Mouse (Mus musculus): ENCODE data around the gene Mapt. TPM values are rescaled to one million over a fixed set of nuclear protein-coding genes. Genes with fewer than 3 reads are reported as not detected.

Gene Mapt
- 1.1 and 1.2 TPM in 2 replicates for polyA plus RNA-seq (2015; fragmentation: Nextera tagmentation; extraction: Ambion mirVana)

DNA sequence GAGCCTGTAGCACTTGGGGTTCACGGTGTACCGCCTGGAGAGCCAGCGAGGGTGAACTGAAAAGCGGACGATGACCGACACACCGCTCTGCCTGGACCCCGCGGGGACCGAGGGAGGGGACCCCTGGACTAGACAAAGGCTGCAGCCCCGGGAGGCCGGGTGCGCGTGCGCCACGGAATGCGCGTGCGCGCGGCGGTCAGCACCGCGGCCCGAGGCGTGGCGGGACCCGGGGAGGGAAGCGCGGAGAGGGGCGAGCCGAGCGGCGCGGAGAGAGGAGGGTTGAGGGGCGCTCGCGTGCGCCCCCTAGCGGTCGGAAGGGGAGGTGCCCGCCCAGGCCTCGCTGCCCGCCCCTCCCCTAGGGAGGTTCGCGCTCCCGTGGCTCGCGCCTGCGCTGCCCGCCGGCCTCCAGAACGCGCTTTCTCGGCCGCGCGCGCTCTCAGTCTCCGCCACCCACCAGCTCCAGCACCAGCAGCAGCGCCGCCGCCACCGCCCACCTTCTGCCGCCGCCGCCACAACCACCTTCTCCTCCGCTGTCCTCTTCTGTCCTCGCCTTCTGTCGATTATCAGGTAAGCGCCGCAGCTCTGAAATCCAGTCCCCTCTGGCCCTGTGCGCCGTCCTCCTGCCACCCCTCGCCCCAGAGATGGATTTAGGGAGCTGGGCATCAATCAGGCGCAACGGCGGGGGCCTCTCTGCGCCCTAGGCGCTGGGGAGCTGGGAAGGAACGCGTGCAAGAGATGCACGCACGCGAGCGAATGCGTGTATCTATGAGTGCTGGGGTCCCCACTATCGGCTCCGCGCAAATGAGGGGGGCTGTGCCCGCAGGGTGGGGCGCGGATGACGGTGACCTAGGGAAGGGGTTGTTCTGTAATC lies at the start of gene Mapt:
Mapt (plus strand) TSS at position 350 of the 871 bp plus-strand sequence.
- Histone ChIP-seq H3K4me3 (peak within 1 kb of the TSS; percentile 70), H3K9me3 (no peaks in the 10 kb centered on the region), H3K4me2 (peak within 1 kb of the TSS; percentile 100), H3K27me3 (replicated peaks) (peaks cover 77% of the 10 kb centered on the region), H3K27ac (replicated peaks) (no peak within 1 kb of the TSS), H3K9ac (peak within 1 kb of the TSS; percentile 83), H3K4me1 (peaks cover 32% of the 10 kb centered on the region), H3K36me3 (no peaks in the 10 kb centered on the region)
- peak; percentile 93 for ATAC-seq (ENCODE audit: extremely low read depth, insufficient number of reproducible peaks, low FRiP score, low TSS enrichment)
- WGBS: under 1% methylated on average over 57 of the region's 94 CpGs

DNA sequence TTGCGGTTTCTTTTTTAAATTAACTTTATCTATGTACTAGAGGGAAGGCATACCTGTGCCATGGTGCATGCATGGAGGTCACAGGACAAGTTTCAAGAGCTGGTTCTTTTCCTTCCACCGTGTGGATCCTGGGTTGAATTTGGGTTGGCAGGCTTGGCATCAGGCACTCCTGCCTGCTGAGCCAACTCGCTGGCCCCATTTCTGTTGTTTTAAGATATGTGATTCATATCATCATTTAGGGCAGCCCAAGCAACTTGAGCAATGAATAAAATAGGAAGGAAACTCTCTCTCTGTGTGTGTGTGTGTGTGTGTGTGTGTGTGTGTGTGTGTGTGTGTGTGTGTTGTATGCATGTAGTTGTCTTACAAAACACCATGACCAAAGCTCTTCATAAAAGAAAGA lies 49.0 kb upstream of the Mapt start:
- Histone ChIP-seq H3K4me3 (no peak overlapping the region), H3K4me2 (no peak overlapping the region), H3K4me1 (no peaks in the 10 kb centered on the region), H3K36me3 (no peaks in the 10 kb centered on the region), H3K9ac (no peak overlapping the region), H3K9me3 (no peaks in the 10 kb centered on the region), H3K27me3 (replicated peaks) (peaks cover 18% of the 10 kb centered on the region), H3K27ac (replicated peaks) (no peak overlapping the region)
- WGBS: 59% methylated on average over 3 of the region's 3 CpGs
- ATAC-seq (ENCODE audit: extremely low read depth, insufficient number of reproducible peaks, low FRiP score, low TSS enrichment): no peak

DNA sequence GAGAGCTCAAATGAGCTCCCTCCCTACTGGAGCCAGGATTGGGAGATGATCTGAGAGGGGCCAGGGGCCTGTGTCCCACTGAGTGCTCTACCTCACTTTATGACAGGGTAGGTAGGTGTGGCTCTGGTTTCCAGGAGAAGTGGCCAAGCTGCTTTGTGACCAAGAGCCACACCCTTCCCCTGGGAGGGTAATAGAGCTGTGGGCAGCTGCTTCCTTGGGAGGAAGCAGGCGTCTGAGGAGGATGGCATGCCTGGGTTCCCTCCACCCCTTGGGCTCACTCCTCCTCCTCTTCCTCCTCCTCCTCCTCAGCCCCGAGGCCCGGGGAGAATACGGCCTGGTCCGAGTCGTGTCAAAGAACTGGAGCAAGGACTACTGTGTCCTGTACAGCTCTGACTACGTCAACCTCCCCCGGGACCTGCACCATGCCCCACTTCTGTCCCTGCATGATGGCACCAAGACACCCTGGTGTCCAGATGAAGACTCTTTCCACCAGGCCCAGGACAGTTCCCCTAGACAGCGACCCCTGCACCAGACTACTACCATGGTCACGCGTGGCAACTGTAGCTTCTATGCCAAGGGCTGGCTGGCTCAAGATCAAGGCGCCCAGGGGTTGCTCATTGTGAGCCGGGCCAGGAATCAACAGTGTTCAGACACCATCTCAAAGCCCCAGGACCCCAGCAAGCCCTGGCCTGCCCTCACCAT lies 44.9 kb upstream of the Mapt start, which contains the start of gene Sppl2c:
Sppl2c (plus strand) TSS at position 193 of the 702 bp plus-strand sequence.
- 73% methylated on average over 13 of the region's 13 CpGs for WGBS
- Histone ChIP-seq H3K36me3 (no peaks in the 10 kb centered on the region), H3K9ac (no peak within 1 kb of the TSS), H3K4me1 (no peaks in the 10 kb centered on the region), H3K4me3 (no peak within 1 kb of the TSS), H3K27ac (replicated peaks) (no peak within 1 kb of the TSS), H3K9me3 (no peaks in the 10 kb centered on the region), H3K4me2 (no peak within 1 kb of the TSS), H3K27me3 (replicated peaks) (no peaks in the 10 kb centered on the region)
- ATAC-seq (ENCODE audit: extremely low read depth, insufficient number of reproducible peaks, low FRiP score, low TSS enrichment): no peak

- WGBS: 78% methylated on average over 9 of the region's 9 CpGs
- no peak overlapping the region for H3K4me2 ChIP-seq
- H3K27ac ChIP-seq (replicated peaks): no peak overlapping the region
- H3K4me3 ChIP-seq: no peak overlapping the region
- H3K4me1 ChIP-seq: no peaks in the 10 kb centered on the region
- no peaks in the 10 kb centered on the region for H3K36me3 ChIP-seq
- no peak for ATAC-seq (ENCODE audit: extremely low read depth, insufficient number of reproducible peaks, low FRiP score, low TSS enrichment)
- H3K9ac ChIP-seq: no peak overlapping the region
- no peaks in the 10 kb centered on the region for H3K27me3 ChIP-seq (replicated peaks)
- no peaks in the 10 kb centered on the region for H3K9me3 ChIP-seq
Observed at GRCm38 (mm10) chr11:104186837-104187150, 44.4 kb upstream of the Mapt start.

GRCm38 (mm10) chr11:104187766-104188165 lies 43.4 kb upstream of the Mapt start:
- Histone ChIP-seq H3K4me1 (no peaks in the 10 kb centered on the region), H3K9ac (no peak overlapping the region), H3K27me3 (replicated peaks) (no peaks in the 10 kb centered on the region), H3K4me3 (no peak overlapping the region), H3K36me3 (no peaks in the 10 kb centered on the region), H3K4me2 (no peak overlapping the region), H3K9me3 (no peaks in the 10 kb centered on the region), H3K27ac (replicated peaks) (no peak overlapping the region)
- 83% methylated on average over 10 of the region's 10 CpGs for WGBS
- no peak for ATAC-seq (ENCODE audit: extremely low read depth, insufficient number of reproducible peaks, low FRiP score, low TSS enrichment)

DNA sequence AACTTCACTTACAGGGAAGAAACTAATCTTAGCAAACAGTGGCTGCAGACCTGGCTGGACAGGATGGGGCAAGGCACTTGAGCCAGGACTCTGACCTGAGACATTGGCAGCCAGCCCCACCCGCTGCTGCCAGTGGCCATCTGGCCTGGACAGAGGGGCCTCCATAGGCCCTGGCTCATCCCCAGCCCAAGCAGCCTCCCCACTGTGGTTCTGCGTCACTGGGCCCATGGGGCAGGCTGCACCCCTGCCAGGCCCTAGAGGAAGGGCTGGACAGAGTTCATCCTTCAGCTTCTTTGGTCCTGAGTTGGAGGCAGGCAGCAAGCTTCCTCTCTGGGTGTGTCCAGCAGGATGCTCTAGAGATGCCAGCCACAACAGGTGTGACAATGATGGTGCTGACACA lies 41.2 kb upstream of the Mapt start:
- Histone ChIP-seq H3K27me3 (replicated peaks) (peaks cover 4% of the 10 kb centered on the region; the same call in 1 of the 2 replicates), H3K27ac (replicated peaks) (no peak overlapping the region), H3K4me3 (no peak overlapping the region), H3K4me2 (no peak overlapping the region), H3K36me3 (no peaks in the 10 kb centered on the region), H3K9ac (no peak overlapping the region), H3K4me1 (no peaks in the 10 kb centered on the region), H3K9me3 (no peaks in the 10 kb centered on the region)
- WGBS: 64% methylated on average over 2 of the region's 2 CpGs
- no peak for ATAC-seq (ENCODE audit: extremely low read depth, insufficient number of reproducible peaks, low FRiP score, low TSS enrichment)

DNA sequence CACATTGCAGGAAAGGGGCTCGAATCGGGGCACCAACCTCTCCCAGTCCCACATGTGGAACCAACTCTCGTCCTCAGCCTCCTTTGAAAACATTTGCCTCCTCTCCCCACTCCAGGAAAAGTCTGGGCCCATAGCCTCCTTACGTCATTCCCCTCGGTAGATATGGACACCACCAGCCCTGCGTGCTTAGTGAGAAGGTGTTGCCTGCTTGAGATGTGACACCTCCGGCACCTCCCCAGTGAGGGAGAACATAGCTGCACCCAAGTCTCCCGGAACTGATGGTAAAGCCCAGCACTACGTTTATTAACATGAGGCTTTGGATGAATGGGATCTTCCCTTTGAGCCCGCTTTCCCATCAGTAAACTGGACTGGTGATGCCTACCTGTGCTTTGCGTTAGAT lies 35.8 kb upstream of the Mapt start:
- no peak overlapping the region for H3K9ac ChIP-seq
- WGBS: 60% methylated on average over 11 of the region's 11 CpGs

DNA sequence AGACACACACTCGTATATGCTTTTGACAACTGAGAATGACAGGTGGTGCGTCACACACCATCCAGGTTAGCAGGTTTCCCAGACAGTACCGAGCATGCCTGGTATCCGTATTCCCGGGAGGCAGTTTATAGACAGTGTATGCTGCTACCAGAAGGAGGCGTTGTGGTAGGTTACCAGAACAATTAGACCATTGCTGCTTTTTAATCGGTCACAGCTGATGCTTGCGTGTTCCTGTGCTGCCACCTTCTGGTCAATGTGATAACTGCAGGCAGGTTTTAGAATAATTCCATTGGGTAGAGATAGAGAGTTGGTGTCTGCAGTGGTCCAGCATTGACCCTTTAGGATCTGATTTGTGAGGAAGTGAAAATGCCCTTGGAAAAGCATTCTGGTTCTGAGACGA lies 35.4 kb upstream of the Mapt start:
- WGBS: 8% methylated on average over 9 of the region's 9 CpGs
- H3K4me1 ChIP-seq: no peaks in the 10 kb centered on the region

More for the DNA sequence above, 35.8 kb upstream of the Mapt start:
- Histone ChIP-seq H3K27ac (replicated peaks) (no peak overlapping the region), H3K4me3 (no peak overlapping the region), H3K27me3 (replicated peaks) (peaks cover 44% of the 10 kb centered on the region), H3K9me3 (no peaks in the 10 kb centered on the region), H3K4me1 (no peaks in the 10 kb centered on the region), H3K4me2 (no peak overlapping the region), H3K36me3 (no peaks in the 10 kb centered on the region)
- no peak for ATAC-seq (ENCODE audit: extremely low read depth, insufficient number of reproducible peaks, low FRiP score, low TSS enrichment)

GRCm38 (mm10) chr11:104197861-104198260 lies 33.3 kb upstream of the Mapt start:
- Histone ChIP-seq H3K9ac (no peak overlapping the region), H3K27me3 (replicated peaks) (peaks cover 44% of the 10 kb centered on the region), H3K27ac (replicated peaks) (no peak overlapping the region), H3K36me3 (no peaks in the 10 kb centered on the region), H3K4me1 (no peaks in the 10 kb centered on the region), H3K4me2 (no peak overlapping the region), H3K4me3 (no peak overlapping the region), H3K9me3 (peaks cover 13% of the 10 kb centered on the region; the same call in 1 of the 2 replicates)
- 3% methylated on average over 10 of the region's 10 CpGs for WGBS
- ATAC-seq (ENCODE audit: extremely low read depth, insufficient number of reproducible peaks, low FRiP score, low TSS enrichment): no peak

More for the DNA sequence above, 35.4 kb upstream of the Mapt start:
- H3K27me3 ChIP-seq (replicated peaks): peaks cover 44% of the 10 kb centered on the region
- H3K4me3 ChIP-seq: no peak overlapping the region
- H3K9me3 ChIP-seq: no peaks in the 10 kb centered on the region
- no peak overlapping the region for H3K4me2 ChIP-seq
- no peak overlapping the region for H3K27ac ChIP-seq (replicated peaks)
- no peaks in the 10 kb centered on the region for H3K36me3 ChIP-seq
- no peak overlapping the region for H3K9ac ChIP-seq
- ATAC-seq (ENCODE audit: extremely low read depth, insufficient number of reproducible peaks, low FRiP score, low TSS enrichment): no peak

GRCm38 (mm10) chr11:104203271-104203670 lies 27.9 kb upstream of the Mapt start:
- no peak for ATAC-seq (ENCODE audit: extremely low read depth, insufficient number of reproducible peaks, low FRiP score, low TSS enrichment)
- Histone ChIP-seq H3K4me2 (no peak overlapping the region), H3K9ac (no peak overlapping the region), H3K36me3 (no peaks in the 10 kb centered on the region), H3K9me3 (peaks cover 13% of the 10 kb centered on the region; the same call in 1 of the 2 replicates), H3K4me3 (no peak overlapping the region), H3K4me1 (no peaks in the 10 kb centered on the region), H3K27me3 (replicated peaks) (peaks cover 12% of the 10 kb centered on the region), H3K27ac (replicated peaks) (no peak overlapping the region)
- WGBS: 50% methylated on average over 3 of the region's 3 CpGs

- Histone ChIP-seq H3K27ac (replicated peaks) (no peak overlapping the region), H3K36me3 (no peaks in the 10 kb centered on the region), H3K9me3 (peaks cover 10% of the 10 kb centered on the region; the same call in 1 of the 2 replicates), H3K27me3 (replicated peaks) (0 out of 2 replicates have a peak, but pooled peaks cover 5% of the 10 kb centered on the region), H3K4me3 (no peak overlapping the region), H3K4me1 (no peaks in the 10 kb centered on the region), H3K9ac (no peak overlapping the region), H3K4me2 (no peak overlapping the region)
- no peak for ATAC-seq (ENCODE audit: extremely low read depth, insufficient number of reproducible peaks, low FRiP score, low TSS enrichment)
- 63% methylated on average over 4 of the region's 4 CpGs for WGBS
Observed at GRCm38 (mm10) chr11:104206573-104206972, 24.6 kb upstream of the Mapt start.

Data from heart, embryonic 13.5 days (tissue).